Mouse (Mus musculus): ENCODE measurements around the gene Flt4. TPM values are rescaled to one million over a fixed set of nuclear protein-coding genes. Genes with fewer than 3 reads are reported as not detected.

Flt4 gene
- total RNA-seq, 4 experiments from 2014 or later = 2.5 to 3.0 (median 2.8) TPM

- no peak for DNase-seq (ENCODE audit: low spot score in 2 of 2)
Observed at GRCm38 (mm10) chr11:49645677-49646076, 36.6 kb downstream of the Flt4 start.

- DNase-seq (ENCODE audit: low spot score in 2 of 2) = peak in 1 of 2 experiments; percentile 23
Observed at GRCm38 (mm10) chr11:49650113-49650993, 41.3 kb downstream of the Flt4 start.

- peak; percentile 25 to 74 for DNase-seq (ENCODE audit: low spot score in 2 of 2)
Observed at GRCm38 (mm10) chr11:49650994-49651761, 42.1 kb downstream of the Flt4 start.

- DNase-seq (ENCODE audit: low spot score in 2 of 2) = no peak
Observed at GRCm38 (mm10) chr11:49651762-49652322, 42.8 kb downstream of the Flt4 start.

- peak; percentile 50 to 90 for DNase-seq (ENCODE audit: low spot score in 2 of 2)
Observed at GRCm38 (mm10) chr11:49652401-49653078, 43.5 kb downstream of the Flt4 start.

- no peak for DNase-seq (ENCODE audit: low spot score in 2 of 2)
Observed at GRCm38 (mm10) chr11:49653079-49653408, 44.0 kb downstream of the Flt4 start.

- no peak for DNase-seq (ENCODE audit: low spot score in 2 of 2)
Observed at GRCm38 (mm10) chr11:49654651-49655050, 45.6 kb downstream of the Flt4 start.

GRCm38 (mm10) chr11:49655501-49655900 lies 46.4 kb downstream of the Flt4 start:
- no peak for DNase-seq (ENCODE audit: low spot score in 2 of 2)

GRCm38 (mm10) chr11:49658065-49658464 lies 49.0 kb downstream of the Flt4 start:
- DNase-seq (ENCODE audit: low spot score in 2 of 2) = no peak

- DNase-seq (ENCODE audit: low spot score in 2 of 2) = no peak
Observed at GRCm38 (mm10) chr11:49658791-49659469, 49.9 kb downstream of the Flt4 start.

- no peak for DNase-seq (ENCODE audit: low spot score in 2 of 2)
Observed at GRCm38 (mm10) chr11:49659470-49659799, 50.4 kb downstream of the Flt4 start.

GRCm38 (mm10) chr11:49662292-49662780 lies 53.3 kb downstream of the Flt4 start:
- no peak for DNase-seq (ENCODE audit: low spot score in 2 of 2)

- no peak for DNase-seq (ENCODE audit: low spot score in 2 of 2)
Observed at GRCm38 (mm10) chr11:49663310-49663709, 54.2 kb downstream of the Flt4 start, which contains the start of gene Scgb3a1. TSS of gene Scgb3a1 (plus strand) at chr11:49663610.

- no peak for DNase-seq (ENCODE audit: low spot score in 2 of 2)
Observed at GRCm38 (mm10) chr11:49664262-49665140, 55.4 kb downstream of the Flt4 start.

GRCm38 (mm10) chr11:49665462-49665861 lies 56.4 kb downstream of the Flt4 start:
- DNase-seq (ENCODE audit: low spot score in 2 of 2) = no peak

GRCm38 (mm10) chr11:49673433-49673832 lies 64.4 kb downstream of the Flt4 start:
- DNase-seq (ENCODE audit: low spot score in 2 of 2) = no peak

- no peak for DNase-seq (ENCODE audit: low spot score in 2 of 2)
Observed at GRCm38 (mm10) chr11:49684237-49684973, 75.3 kb downstream of the Flt4 start.

- DNase-seq (ENCODE audit: low spot score in 2 of 2) = no peak
Observed at GRCm38 (mm10) chr11:49695013-49695412, 86.0 kb downstream of the Flt4 start.

GRCm38 (mm10) chr11:49695695-49696094 lies 86.6 kb downstream of the Flt4 start:
- DNase-seq (ENCODE audit: low spot score in 2 of 2) = no peak
